ENCODE assay signal across 9 mouse cellular contexts in the genomic region with DNA sequence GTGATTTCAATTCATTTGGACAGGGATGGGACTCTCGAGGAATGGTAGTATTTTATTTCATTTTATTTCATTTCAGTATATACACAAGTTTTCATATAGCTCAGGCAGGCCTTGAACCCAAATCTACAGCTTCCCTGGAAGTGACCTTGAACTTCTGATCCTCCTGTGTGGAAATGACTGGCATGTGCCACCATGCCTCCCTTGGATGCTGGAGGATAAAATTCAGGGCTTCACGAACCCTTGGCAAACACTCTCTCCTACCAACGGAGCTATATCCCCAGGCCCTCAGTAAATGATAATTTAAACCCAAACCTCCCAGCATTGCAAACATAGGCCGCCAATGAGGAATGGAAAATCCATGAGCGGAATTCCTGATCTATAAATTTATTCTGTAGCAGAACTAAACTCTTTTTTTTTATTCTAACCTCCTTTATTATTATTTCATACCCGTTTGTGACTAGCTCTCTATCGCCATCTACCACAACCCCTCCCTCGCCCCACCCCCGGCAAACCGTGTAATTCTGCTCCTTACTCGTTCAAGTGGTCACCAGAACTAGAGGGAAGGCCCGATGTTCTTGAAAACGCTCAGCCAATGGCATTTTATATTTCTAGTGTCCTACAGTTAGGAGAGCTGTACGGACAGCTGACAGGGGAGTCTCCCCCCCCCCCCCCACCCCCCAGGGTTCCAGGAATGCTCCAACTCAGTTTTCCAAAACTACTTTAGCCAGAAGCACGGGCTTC. TPM values are rescaled to one million over a fixed set of nuclear protein-coding genes. Genes with fewer than 3 reads are reported as not detected.
DNase-seq lines count a peak whose midpoint lies in the region; ATAC-seq and TF ChIP-seq lines count a peak whose summit lies in the region.
"Had no signal": no experiment of that assay in that cellular context is flagged by ENCODE, and none has a peak within 500 bp of the region (broad histone marks: within the 10 kb centered on the region; RNA-seq: fewer than 3 reads in every experiment).

No protein-coding gene starts in this region.

- peak overlapping the region; percentile 77 for H3K4me2 ChIP-seq in forebrain, embryonic 15.5 days (replicated peaks)
- peak overlapping the region; percentile 96 for H3K4me2 ChIP-seq in kidney, embryonic 16.5 days (replicated peaks; ENCODE audit: low read depth, low read length)
- peak overlapping the region; percentile 87 for H3K4me2 ChIP-seq in stomach, embryonic 16.5 days (ENCODE audit: low read depth, low read length)

- no peaks in the 10 kb centered on the region for H3K9me3 ChIP-seq in erythroblast, embryonic 14.5 days (ENCODE audit: control insufficient read depth, low read length)
- no peaks in the 10 kb centered on the region for H3K9me3 ChIP-seq in G1E (replicated peaks)
- no peaks in the 10 kb centered on the region for H3K9me3 ChIP-seq in forebrain, embryonic 15.5 days
- H3K9me3 ChIP-seq in kidney, embryonic 16.5 days (ENCODE audit: low read length) = no peaks in the 10 kb centered on the region
- no peaks in the 10 kb centered on the region for H3K9me3 ChIP-seq in stomach, embryonic 16.5 days (replicated peaks; ENCODE audit: control insufficient read depth, low read length)

- peaks cover 65% of the 10 kb centered on the region for H3K4me1 ChIP-seq in erythroblast, embryonic 14.5 days (ENCODE audit: control insufficient read depth)
- H3K4me1 ChIP-seq in G1E (ENCODE audit: insufficient read depth, low read depth, low read length) = peaks cover 34% of the 10 kb centered on the region
- H3K4me1 ChIP-seq in forebrain, embryonic 15.5 days = peaks cover 17% of the 10 kb centered on the region
- peaks cover 23% of the 10 kb centered on the region for H3K4me1 ChIP-seq in kidney, embryonic 16.5 days (ENCODE audit: insufficient read depth, low read length)
- H3K4me1 ChIP-seq in stomach, embryonic 16.5 days (ENCODE audit: control insufficient read depth, insufficient read depth, low read length) = peaks cover 12% of the 10 kb centered on the region

- no peak overlapping the region for H3K27ac ChIP-seq in forebrain, embryonic 15.5 days (replicated peaks)
- peak overlapping the region; percentile 90; the same call in 1 of the 2 replicates for H3K27ac ChIP-seq in kidney, embryonic 16.5 days (ENCODE audit: low read length)
- H3K27ac ChIP-seq in stomach, embryonic 16.5 days (ENCODE audit: low read length) = peak overlapping the region; percentile 89

- 22% methylated on average over 15 of the region's 15 CpGs for WGBS in forebrain, embryonic 15.5 days
- 20% methylated on average over 15 of the region's 15 CpGs for WGBS in kidney, embryonic 16.5 days
- WGBS in stomach, embryonic 16.5 days = 20% methylated on average over 15 of the region's 15 CpGs

- H3K4me3 ChIP-seq in erythroblast, embryonic 14.5 days (replicated peaks) = peak overlapping the region; percentile 73
- H3K4me3 ChIP-seq in G1E (ENCODE audit: low read depth, low read length) = peak overlapping the region; percentile 97
- peak overlapping the region; percentile 68 for H3K4me3 ChIP-seq in forebrain, embryonic 15.5 days
- peak overlapping the region; percentile 75 for H3K4me3 ChIP-seq in kidney, embryonic 16.5 days (ENCODE audit: low read length)
- peak overlapping the region; percentile 82 for H3K4me3 ChIP-seq in stomach, embryonic 16.5 days (replicated peaks; ENCODE audit: low read length)

- peak; percentile 35 for DNase-seq in G1E (ENCODE audit: low spot score)
- peak; percentile 58 for DNase-seq in lung, postnatal 25 days (ENCODE audit: low spot score)

- H3K27me3 ChIP-seq in erythroblast, embryonic 14.5 days (ENCODE audit: control insufficient read depth) = no peaks in the 10 kb centered on the region
- no peaks in the 10 kb centered on the region for H3K27me3 ChIP-seq in G1E (ENCODE audit: insufficient read depth, low read length)
- 0 out of 2 replicates have a peak, but pooled peaks cover 3% of the 10 kb centered on the region for H3K27me3 ChIP-seq in forebrain, embryonic 15.5 days
- H3K27me3 ChIP-seq in kidney, embryonic 16.5 days (ENCODE audit: insufficient read depth, low read length) = 0 out of 2 replicates have a peak, but pooled peaks cover 3% of the 10 kb centered on the region
- H3K27me3 ChIP-seq in stomach, embryonic 16.5 days (ENCODE audit: control insufficient read depth, insufficient read depth, low read length) = no peaks in the 10 kb centered on the region

- peaks cover 19% of the 10 kb centered on the region for H3K36me3 ChIP-seq in erythroblast, embryonic 14.5 days (ENCODE audit: control insufficient read depth)
- peaks cover 42% of the 10 kb centered on the region for H3K36me3 ChIP-seq in G1E (replicated peaks)
- H3K36me3 ChIP-seq in forebrain, embryonic 15.5 days = no peaks in the 10 kb centered on the region
- peaks cover 5% of the 10 kb centered on the region; the same call in 1 of the 2 replicates for H3K36me3 ChIP-seq in kidney, embryonic 16.5 days (ENCODE audit: insufficient read depth, low read length)
- H3K36me3 ChIP-seq in stomach, embryonic 16.5 days (ENCODE audit: control insufficient read depth, insufficient read depth, low read length) = no peaks in the 10 kb centered on the region; the same call in 1 of the 2 replicates

- no peak for TF ChIP-seq CTCF in G1E (IDR thresholded peaks at IDR 0.05; ENCODE audit: low read depth, low read length)

- ATAC-seq in erythroblast, adult 5-6 weeks (replicated peaks; ENCODE audit: low FRiP score, poor library complexity, severe bottlenecking) = no peak
- no peak for ATAC-seq in G1E (ENCODE audit: extremely low read depth, insufficient number of reproducible peaks, low FRiP score, poor library complexity, severe bottlenecking)
- ATAC-seq in forebrain, embryonic 15.5 days (replicated peaks) = no peak
- ATAC-seq in kidney, embryonic 16.5 days (ENCODE audit: low FRiP score, low TSS enrichment) = no peak
- ATAC-seq in stomach, embryonic 16.5 days (ENCODE audit: insufficient read depth, low FRiP score) = no peak
- no peak for ATAC-seq in frontal cortex, adult (ENCODE audit: low TSS enrichment)

- H3K9ac ChIP-seq in forebrain, embryonic 15.5 days (replicated peaks) = no peak overlapping the region; the same call in 1 of the 2 replicates
- peak overlapping the region; percentile 85 for H3K9ac ChIP-seq in kidney, embryonic 16.5 days (replicated peaks; ENCODE audit: low read length)
- H3K9ac ChIP-seq in stomach, embryonic 16.5 days (ENCODE audit: low read length) = peak overlapping the region; percentile 90

RNA-seq across cellular contexts. Expression of gene Marc2, which starts 1.8 kb away (rescaled TPM):
- 4.6 and 6.8 TPM in 2 replicates for polyA plus RNA-seq in erythroblast, embryonic 14.5 days (2012)
- 31.6 and 35.5 TPM in 2 replicates for total RNA-seq in erythroblast, adult 5-6 weeks (2015; ENCODE audit: low replicate concordance)
- 24.7 and 25.2 TPM in 2 replicates for total RNA-seq in erythroblast, adult 5-6 weeks (2017; ENCODE audit: low replicate concordance)
- total RNA-seq in G1E (2014; fragmentation: Nextera tagmentation) (41.9 and 53.5 TPM in 2 replicates), G1E (2017) (39.4 and 39.8 TPM in 2 replicates)
- 62.0 and 75.9 TPM in 2 replicates for polyA plus RNA-seq in G1E (2012)
- polyA plus RNA-seq in forebrain, embryonic 15.5 days (2015; fragmentation: Nextera tagmentation; extraction: Ambion mirVana) = 107 and 109 TPM in 2 replicates
- polyA plus RNA-seq in kidney, embryonic 16.5 days (2015; fragmentation: Nextera tagmentation; extraction: Ambion mirVana) = 196 and 228 TPM in 2 replicates
- 218 and 228 TPM in 2 replicates for polyA plus RNA-seq in stomach, embryonic 16.5 days (2015; fragmentation: Nextera tagmentation; extraction: Ambion mirVana)

RNA-seq across cellular contexts. Expression of gene Marc1, which starts 33.4 kb away (rescaled TPM):
- polyA plus RNA-seq in erythroblast, embryonic 14.5 days (2012) = not detected in 2 replicates
- total RNA-seq in erythroblast, adult 5-6 weeks (2015; ENCODE audit: low replicate concordance) = not detected in 2 replicates
- not detected in 2 replicates for total RNA-seq in erythroblast, adult 5-6 weeks (2017; ENCODE audit: low replicate concordance)
- total RNA-seq in G1E (2014; fragmentation: Nextera tagmentation) = not detected in 2 replicates
- not detected in 2 replicates for total RNA-seq in G1E (2017)
- polyA plus RNA-seq in G1E (2012) = not detected in 2 replicates
- polyA plus RNA-seq in forebrain, embryonic 15.5 days (2015; fragmentation: Nextera tagmentation; extraction: Ambion mirVana) = not detected in 2 replicates
- polyA plus RNA-seq in kidney, embryonic 16.5 days (2015; fragmentation: Nextera tagmentation; extraction: Ambion mirVana) = 0.26 and 0.37 TPM in 2 replicates
- 2.1 and 2.7 TPM in 2 replicates for polyA plus RNA-seq in stomach, embryonic 16.5 days (2015; fragmentation: Nextera tagmentation; extraction: Ambion mirVana)
- total RNA-seq: left cerebral cortex, postnatal 25 days had no signal

RNA-seq across cellular contexts. Expression of gene C130074G19Rik, which starts 38.5 kb away (rescaled TPM):
- 0.04 and 0.05 TPM in 2 replicates for polyA plus RNA-seq in erythroblast, embryonic 14.5 days (2012)
- not detected in 2 replicates for total RNA-seq in erythroblast, adult 5-6 weeks (2015; ENCODE audit: low replicate concordance)
- total RNA-seq in erythroblast, adult 5-6 weeks (2017; ENCODE audit: low replicate concordance) = not detected in 2 replicates
- total RNA-seq in G1E (2014; fragmentation: Nextera tagmentation) (not detected in 2 replicates), G1E (2017) (not detected in 2 replicates)
- polyA plus RNA-seq in G1E (2012) = not detected in 2 replicates
- polyA plus RNA-seq in forebrain, embryonic 15.5 days (2015; fragmentation: Nextera tagmentation; extraction: Ambion mirVana) = 0.77 and 1.2 TPM in 2 replicates
- polyA plus RNA-seq in kidney, embryonic 16.5 days (2015; fragmentation: Nextera tagmentation; extraction: Ambion mirVana) = 3.1 and 3.9 TPM in 2 replicates
- polyA plus RNA-seq in stomach, embryonic 16.5 days (2015; fragmentation: Nextera tagmentation; extraction: Ambion mirVana) = 1.5 and 2.2 TPM in 2 replicates
